Comparison of ENCODE assay signal across 20 mouse cellular contexts in the genomic region with DNA sequence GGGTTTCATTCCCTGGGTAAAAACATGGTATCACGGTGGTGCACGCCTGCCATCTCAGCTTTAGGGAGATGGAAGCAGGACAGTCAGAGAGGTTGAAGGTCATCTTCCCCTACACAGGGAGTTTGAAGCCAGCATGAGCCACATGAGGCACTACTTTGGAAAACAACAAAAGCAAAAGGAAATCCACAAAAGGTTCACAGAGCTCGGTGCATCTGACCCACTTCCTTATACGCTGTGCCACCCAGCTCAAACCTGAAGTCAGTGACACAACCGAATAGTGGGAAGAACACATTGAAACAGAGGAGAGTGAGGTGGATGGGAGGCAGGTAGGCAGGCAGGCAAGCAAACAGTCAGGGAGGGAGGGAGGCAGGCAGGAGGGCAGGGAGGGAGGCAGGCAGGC. TPM values are rescaled to one million over a fixed set of nuclear protein-coding genes. Genes with fewer than 3 reads are reported as not detected.
DNase-seq lines count a peak whose midpoint lies in the region; TF ChIP-seq lines count a peak whose summit lies in the region.
"Had no signal": no experiment of that assay in that cellular context is flagged by ENCODE, and none has a peak within 500 bp of the region (broad histone marks: within the 10 kb centered on the region; RNA-seq: fewer than 3 reads in every experiment).

No protein-coding gene starts in this region.

- 80% methylated on average over 5 of the region's 5 CpGs for WGBS in liver, adult 2 months
- WGBS in macrophage (ENCODE audit: missing documents): 40% methylated on average over 5 of the region's 5 CpGs

- no peaks in the 10 kb centered on the region for H3K36me3 ChIP-seq in liver, adult 2 months (ENCODE audit: control insufficient read depth, insufficient read depth, low read length)
- H3K36me3 ChIP-seq in macrophage (ENCODE audit: inconsistent target): no peaks in the 10 kb centered on the region
- H3K36me3 ChIP-seq: embryonic facial prominence, embryonic 13.5 days; forebrain, embryonic 10.5 days; hindbrain, embryonic 12.5 days; limb, embryonic 13.5 days; midbrain, embryonic 10.5 days had no signal

- peaks cover 4% of the 10 kb centered on the region; the same call in 1 of the 2 replicates for H3K4me1 ChIP-seq in liver, adult 2 months (ENCODE audit: control insufficient read depth, insufficient read depth, low read length)
- H3K4me1 ChIP-seq: hindbrain, embryonic 12.5 days had no signal

- no peak overlapping the region for H3K4me3 ChIP-seq in liver, adult 2 months (ENCODE audit: insufficient read depth, low read depth, low read length)
- H3K4me3 ChIP-seq in macrophage (ENCODE audit: inconsistent target): no peak overlapping the region
- H3K4me3 ChIP-seq: embryonic facial prominence, embryonic 13.5 days; forebrain, embryonic 10.5 days; hindbrain, embryonic 12.5 days; limb, embryonic 13.5 days; midbrain, embryonic 10.5 days; myocyte had no signal

- no peak for TF ChIP-seq POLR2A in liver, adult 2 months (IDR thresholded peaks at IDR 0.05; ENCODE audit: extremely low read depth, insufficient read depth, low read length)

- DNase-seq in liver, adult 2 months (ENCODE audit: extremely low read depth, low read depth, low spot score): no peak
- DNase-seq in liver: no peak
- peak; percentile 28 for DNase-seq in thymus, postnatal 25 days
- DNase-seq in thymus, adult 18-20 months: no peak
- DNase-seq in adrenal gland, postnatal 10 days: no peak
- DNase-seq in adrenal gland, adult 2 months: no peak
- no peak for DNase-seq in frontal cortex, postnatal 25 days (ENCODE audit: low spot score in 2 of 2)
- DNase-seq: cerebellum, adult 11 months; kidney, adult 11 months; kidney, postnatal 14 days; spleen, adult 18-20 months had no signal

- no peaks in the 10 kb centered on the region for H3K27me3 ChIP-seq in liver, adult 2 months (ENCODE audit: control insufficient read depth, insufficient read depth, low read length)
- H3K27me3 ChIP-seq: embryonic facial prominence, embryonic 13.5 days; hindbrain, embryonic 12.5 days; limb, embryonic 13.5 days had no signal

- TF ChIP-seq CTCF in liver, adult 2 months (IDR thresholded peaks at IDR 0.05; ENCODE audit: low read depth, low read length): no peak

- peak overlapping the region; percentile 40; the same call in 1 of the 2 replicates for H3K9ac ChIP-seq in liver, adult 2 months (ENCODE audit: low read depth, low read length)
- H3K9ac ChIP-seq: embryonic facial prominence, embryonic 13.5 days; hindbrain, embryonic 12.5 days; limb, embryonic 13.5 days had no signal

- no peaks in the 10 kb centered on the region for H3K79me2 ChIP-seq in liver, adult 2 months (ENCODE audit: control insufficient read depth, insufficient read depth, low read length)
- no peaks in the 10 kb centered on the region; the same call in 1 of the 2 replicates for H3K79me2 ChIP-seq in macrophage (ENCODE audit: inconsistent target)

- H3K27ac ChIP-seq in liver, adult 2 months (replicated peaks; ENCODE audit: insufficient read depth, low read depth, low read length): no peak overlapping the region
- H3K27ac ChIP-seq in macrophage: peak overlapping the region; percentile 7; the same call in 1 of the 2 replicates
- H3K27ac ChIP-seq: embryonic facial prominence, embryonic 13.5 days; forebrain, embryonic 10.5 days; hindbrain, embryonic 12.5 days; limb, embryonic 13.5 days; midbrain, embryonic 10.5 days had no signal

RNA-seq across cellular contexts. Expression of a gene that starts 11.8 kb away (rescaled TPM):
- 4.8 and 5.8 TPM in 2 replicates for total RNA-seq in liver, adult 2 months (2014; rRNA removed)
- polyA plus RNA-seq in liver, adult 2 months (2012; rRNA removed): 19.6 and 24.8 TPM in 2 replicates
- total RNA-seq in macrophage (2018; cell fraction: chromatin; rRNA removed): 100 to 1,000 TPM in 7 of 26 experiments, 10 to 100 TPM in 19; 41.8 to 182 (median 85.4) TPM
- total RNA-seq in macrophage (2018; cell fraction: cytosol; rRNA removed): 100 to 1,000 TPM; 103 to 247 (median 137) TPM
- 100 to 1,000 TPM in 25 of 26 experiments, 10 to 100 TPM in 1; 73.5 to 264 (median 143) TPM for total RNA-seq in macrophage (2018; cell fraction: nucleus; rRNA removed)
- polyA plus RNA-seq in macrophage (2018): 165 to 276 TPM (median 174 TPM) in 3 replicates
- 10 to 100 TPM; 31.2 to 33.5 TPM for total RNA-seq in adrenal gland, postnatal 10 days (2021)
- 10 to 100 TPM; 29.9 to 30.1 TPM for total RNA-seq in adrenal gland, adult 2 months (2021)
- polyA plus RNA-seq in adrenal gland, adult 2 months (2012; rRNA removed): 72.0 and 77.3 TPM in 2 replicates

RNA-seq across cellular contexts. Expression of a gene that starts 12.8 kb away (rescaled TPM):
- total RNA-seq in liver, adult 2 months (2014; rRNA removed): 125 and 147 TPM in 2 replicates
- polyA plus RNA-seq in liver, adult 2 months (2012; rRNA removed): 200 and 210 TPM in 2 replicates
- 10 to 100 TPM; 13.7 to 87.4 (median 42.2) TPM for total RNA-seq in macrophage (2018; cell fraction: chromatin; rRNA removed)
- 100 to 1,000 TPM in 12 of 26 experiments, 10 to 100 TPM in 14; 30.7 to 271 (median 98.7) TPM for total RNA-seq in macrophage (2018; cell fraction: cytosol; rRNA removed)
- total RNA-seq in macrophage (2018; cell fraction: nucleus; rRNA removed): 100 to 1,000 TPM in 19 of 26 experiments, 10 to 100 TPM in 7; 25.3 to 303 (median 156) TPM
- polyA plus RNA-seq in macrophage (2018): 4.8 to 33.5 TPM (median 23.5 TPM) in 3 replicates
- 100 to 1,000 TPM; 269 to 439 TPM for total RNA-seq in adrenal gland, postnatal 10 days (2021)
- total RNA-seq in adrenal gland, adult 2 months (2021): 100 to 1,000 TPM; 366 to 466 TPM
- polyA plus RNA-seq in adrenal gland, adult 2 months (2012; rRNA removed): 3,420 and 4,353 TPM in 2 replicates

RNA-seq across cellular contexts. Expression of a gene that starts 40.2 kb away (rescaled TPM):
- not detected in 2 replicates for total RNA-seq in liver, adult 2 months (2014; rRNA removed)
- 10.6 and 10.8 TPM in 2 replicates for polyA plus RNA-seq in liver, adult 2 months (2012; rRNA removed)
- total RNA-seq in macrophage (2018; cell fraction: chromatin; rRNA removed): not detected
- total RNA-seq in macrophage (2018; cell fraction: cytosol; rRNA removed): under 1 TPM in 10 of 26 experiments, not detected in 16; 0.09 to 0.43 (median 0.13) TPM
- total RNA-seq in macrophage (2018; cell fraction: nucleus; rRNA removed): 1 to 10 TPM in 1 of 26 experiments, under 1 TPM in 2, not detected in 23; 0.35 to 1.7 (median 0.48) TPM
- not detected in 3 replicates for polyA plus RNA-seq in macrophage (2018)
- total RNA-seq in adrenal gland, postnatal 10 days (2021): 10 to 100 TPM; 16.4 to 17.5 TPM
- total RNA-seq in adrenal gland, adult 2 months (2021): 10 to 100 TPM; 20.0 to 21.0 TPM
- polyA plus RNA-seq in adrenal gland, adult 2 months (2012; rRNA removed): 31.2 and 38.6 TPM in 2 replicates
- total RNA-seq: common myeloid progenitor, adult 5-6 weeks had no signal
- polyA plus RNA-seq: frontal cortex, adult 2 months had no signal

Comparison
In these comparisons a context has a peak if more than half of its experiments do, and no peak if none do; other contexts are left out.
1. RNA of a gene that starts 40.2 kb away (total RNA-seq): 20.0 to 21.0 TPM in adrenal gland, adult 2 months and 16.4 to 17.5 TPM in adrenal gland, postnatal 10 days; not detected in liver, adult 2 months; every median in the first group is over 10 times any median in the second.